ENCODE assay signal across 27 mouse cellular contexts in the genomic region with DNA sequence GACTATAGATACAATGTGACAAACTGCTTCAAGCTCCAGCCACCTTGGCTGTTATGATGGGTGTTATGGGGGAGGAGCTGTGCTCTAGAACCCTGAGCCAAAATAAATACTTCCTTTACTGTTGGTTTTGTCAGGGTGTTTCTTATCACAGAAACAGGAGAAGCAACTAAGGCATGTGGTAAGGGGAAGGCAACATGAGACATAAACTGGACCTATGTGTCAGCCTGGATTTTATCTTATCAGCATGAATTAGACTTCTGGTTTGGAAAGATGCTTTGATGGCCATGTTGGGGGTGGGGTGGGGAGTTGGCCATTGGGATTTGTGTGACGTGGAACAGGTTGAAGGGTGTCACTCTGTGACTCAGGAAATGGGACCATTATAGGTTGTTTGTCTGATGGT. TPM values are rescaled to one million over a fixed set of nuclear protein-coding genes. Genes with fewer than 3 reads are reported as not detected.
"Had no signal": no experiment of that assay in that cellular context is flagged by ENCODE, and none has a peak within 500 bp of the region (broad histone marks: within the 10 kb centered on the region; RNA-seq: fewer than 3 reads in every experiment).

No protein-coding gene starts in this region.

- H3K36me3 ChIP-seq: limb, embryonic 10.5 days; limb, embryonic 12.5 days; limb, embryonic 13.5 days; limb, embryonic 15.5 days; liver, embryonic 12.5 days; liver, embryonic 13.5 days; liver, embryonic 15.5 days; lung, embryonic 15.5 days; midbrain, embryonic 10.5 days; midbrain, embryonic 12.5 days; midbrain, embryonic 13.5 days; midbrain, embryonic 15.5 days had no signal

- H3K27me3 ChIP-seq: limb, embryonic 13.5 days; limb, embryonic 15.5 days; liver, embryonic 15.5 days; midbrain, embryonic 12.5 days; midbrain, embryonic 13.5 days; midbrain, embryonic 15.5 days had no signal

- H3K27ac ChIP-seq: limb, embryonic 10.5 days; limb, embryonic 12.5 days; limb, embryonic 13.5 days; limb, embryonic 15.5 days; liver, embryonic 12.5 days; liver, embryonic 13.5 days; liver, embryonic 14.5 days; liver, embryonic 15.5 days; lung, embryonic 15.5 days; macrophage; midbrain, embryonic 10.5 days; midbrain, embryonic 12.5 days; midbrain, embryonic 13.5 days; midbrain, embryonic 15.5 days had no signal

- H3K4me3 ChIP-seq: limb, embryonic 10.5 days; limb, embryonic 12.5 days; limb, embryonic 13.5 days; limb, embryonic 15.5 days; liver, embryonic 12.5 days; liver, embryonic 13.5 days; liver, embryonic 15.5 days; lung, embryonic 15.5 days; megakaryocyte, embryonic 14.5 days; midbrain, embryonic 10.5 days; midbrain, embryonic 12.5 days; midbrain, embryonic 13.5 days; midbrain, embryonic 15.5 days; myocyte had no signal

- H3K4me1 ChIP-seq: limb, embryonic 10.5 days; limb, embryonic 12.5 days; limb, embryonic 13.5 days; liver, embryonic 12.5 days; liver, embryonic 13.5 days; liver, embryonic 15.5 days had no signal

- DNase-seq: left cerebral cortex, postnatal 4 days; liver; liver, embryonic 13.5 days; liver, postnatal 0 days; lung, adult 18-20 months; lung, adult 2 months; lung, embryonic 14.5 days; lung, postnatal 10 days; lung, postnatal 14 days; lung, postnatal 36 days; lung, postnatal 4 days; midbrain, embryonic 14.5 days had no signal

- H3K9me3 ChIP-seq: limb, embryonic 10.5 days; limb, embryonic 12.5 days; limb, embryonic 13.5 days; limb, embryonic 15.5 days; liver, embryonic 12.5 days; liver, embryonic 13.5 days; liver, embryonic 15.5 days; lung, embryonic 15.5 days; midbrain, embryonic 13.5 days; midbrain, embryonic 15.5 days had no signal

- H3K9ac ChIP-seq: limb, embryonic 12.5 days; limb, embryonic 13.5 days; limb, embryonic 15.5 days; liver, embryonic 12.5 days; liver, embryonic 13.5 days; liver, embryonic 14.5 days; liver, embryonic 15.5 days; liver, postnatal 0 days; lung, embryonic 14.5 days; lung, embryonic 15.5 days; midbrain, embryonic 12.5 days; midbrain, embryonic 13.5 days; midbrain, embryonic 15.5 days had no signal

RNA-seq across cellular contexts. Expression of gene Plxnc1, which starts 40.5 kb away (rescaled TPM):
- polyA plus RNA-seq: myocyte had no signal
